Mouse (Mus musculus) MEL (cell line): ENCODE measurements at regions not wholly inside any gene's neighbourhood (a gene's known extent, or its start where the extent isn't known, plus 50 kb on each side); places are given as distances from the start of the nearest gene placed in this dataset.

Experiments
- DNase-seq: peaks from one replicate; pipeline ENCODE4 v3.0.0; 2011; ENCODE audit warnings: low read depth, low spot score
- H3K27ac ChIP-seq: 2 replicates; pipeline ENCODE4 v1.5.1; 2012; ENCODE audit warnings: low read depth, mild to moderate bottlenecking, control low read depth, low read length, moderate library complexity; ENCODE audit not compliant: control insufficient read depth
- H3K27me3 ChIP-seq, 2 experiments: fragments of 150-350 bp in 1 of 2; sonication (generic) in 1 of 2; 2 replicates each; pipeline ENCODE4 v1.6.1; 2012; ENCODE audit warnings: low read length in 2 of 2, mild to moderate bottlenecking in 2 of 2, improper control_type of control experiment in 1 of 2, moderate library complexity in 1 of 2; ENCODE audit not compliant: insufficient read depth in 2 of 2, control insufficient read depth in 1 of 2
- H3K36me3 ChIP-seq, 2 experiments: 2 replicates each; pipeline ENCODE4 v1.6.1; 2012 to 2014; ENCODE audit warnings: low read length in 2 of 2, improper control_type of control experiment in 1 of 2, inconsistent platforms in 1 of 2, mild to moderate bottlenecking in 1 of 2; ENCODE audit not compliant: insufficient read depth in 2 of 2, control insufficient read depth in 1 of 2
- H3K4me1 ChIP-seq, 2 experiments: fragments of 150-350 bp in 1 of 2; sonication (generic) in 1 of 2; 2 replicates each; pipeline ENCODE4 v1.6.1; 2012; ENCODE audit warnings: low read length in 2 of 2, improper control_type of control experiment in 1 of 2, mild to moderate bottlenecking in 1 of 2; ENCODE audit not compliant: insufficient read depth in 2 of 2, control insufficient read depth in 1 of 2
- H3K4me3 ChIP-seq, 2 experiments: fragments of 150-350 bp in 1 of 2; sonication (generic) in 1 of 2; 2 replicates each; pipeline ENCODE4 v1.5.1; 2012; ENCODE audit warnings: low read depth in 2 of 2, low read length in 2 of 2, mild to moderate bottlenecking in 2 of 2, moderate library complexity in 2 of 2, control low read depth in 1 of 2, improper control_type of control experiment in 1 of 2; ENCODE audit not compliant: control insufficient read depth in 1 of 2, insufficient read depth in 1 of 2
- H3K79me2 ChIP-seq: 2 replicates; pipeline ENCODE4 v1.6.1; 2012; ENCODE audit warnings: mild to moderate bottlenecking, low read length, moderate library complexity; ENCODE audit not compliant: control insufficient read depth, poor library complexity, insufficient read depth
- H3K9ac ChIP-seq: 2 replicates; pipeline ENCODE4 v1.6.1; 2012; ENCODE audit warnings: low read depth, mild to moderate bottlenecking, control low read depth, low read length, moderate library complexity; ENCODE audit not compliant: control insufficient read depth, poor library complexity, severe bottlenecking
- H3K9me3 ChIP-seq: fragments of 150-350 bp; sonication (generic); replicated peaks from 2 replicates; pipeline ENCODE4 v1.6.1; 2012; ENCODE audit warnings: mild to moderate bottlenecking, low read length, improper control_type of control experiment, moderate library complexity; ENCODE audit not compliant: insufficient read depth
- BHLHE40 ChIP-seq: IDR thresholded peaks from 2 replicates; pipeline ENCODE4 v1.6.1; 2012; ENCODE audit warnings: low read depth, mild to moderate bottlenecking, inconsistent platforms, low read length, improper control_type of control experiment, borderline replicate concordance
- CTCF ChIP-seq, 3 experiments: IDR thresholded peaks in 2 of 3; conservative IDR thresholded peaks in 1 of 3; 2 replicates each; pipeline ENCODE4 v1.5.1; 2011 to 2012; ENCODE audit warnings: low read length in 3 of 3, low read depth in 2 of 3, mild to moderate bottlenecking in 2 of 3, improper control_type of control experiment in 1 of 3, inconsistent platforms in 1 of 3, mixed read lengths in 1 of 3, moderate library complexity in 1 of 3; ENCODE audit not compliant: control insufficient read depth in 1 of 3, insufficient read depth in 1 of 3, poor library complexity in 1 of 3, severe bottlenecking in 1 of 3
- EP300 ChIP-seq, 2 experiments: IDR thresholded peaks; 2 replicates each; pipeline ENCODE4 v1.6.1; 2011; ENCODE audit warnings: improper control_type of control experiment in 2 of 2, low read length in 2 of 2, low read depth in 1 of 2, mild to moderate bottlenecking in 1 of 2
- GABPA ChIP-seq: IDR thresholded peaks from 2 replicates; pipeline ENCODE4 v1.6.1; 2012; ENCODE audit warnings: low read depth, mild to moderate bottlenecking, inconsistent platforms, low read length, improper control_type of control experiment, moderate library complexity
- GATA1 ChIP-seq: IDR thresholded peaks from 2 replicates; pipeline ENCODE4 v1.6.1; 2011; ENCODE audit warnings: low read depth, low read length, improper control_type of control experiment
- HCFC1 ChIP-seq: IDR thresholded peaks from 2 replicates; pipeline ENCODE4 v1.6.1; 2012; ENCODE audit warnings: low read depth, mild to moderate bottlenecking, inconsistent platforms, low read length, improper control_type of control experiment, moderate library complexity
- JUND ChIP-seq: IDR thresholded peaks from 2 replicates; pipeline ENCODE4 v1.6.1; 2011; ENCODE audit warnings: low read depth, mild to moderate bottlenecking, improper control_type of control experiment, low read length
- MEF2A ChIP-seq: IDR thresholded peaks from 2 replicates; pipeline ENCODE4 v1.6.1; 2014; ENCODE audit warnings: low read depth, mild to moderate bottlenecking, inconsistent platforms, low read length, improper control_type of control experiment; ENCODE audit not compliant: poor library complexity, insufficient replicate concordance, severe bottlenecking; ENCODE audit errors: extremely low read depth
- MYB ChIP-seq: IDR thresholded peaks from 2 replicates; pipeline ENCODE4 v1.6.1; 2011; ENCODE audit warnings: mild to moderate bottlenecking, low read depth, low read length, improper control_type of control experiment
- NRF1 ChIP-seq: IDR thresholded peaks from 2 replicates; pipeline ENCODE4 v1.6.1; 2014; ENCODE audit warnings: low read depth, mild to moderate bottlenecking, inconsistent platforms, low read length, improper control_type of control experiment, moderate library complexity; ENCODE audit not compliant: poor library complexity, insufficient read depth, severe bottlenecking
- POLR2A ChIP-seq, 2 experiments: IDR thresholded peaks; 2 replicates each; pipeline ENCODE4 v1.6.1; 2011 to 2012; ENCODE audit warnings: low read length in 2 of 2, mild to moderate bottlenecking in 2 of 2, control low read depth in 1 of 2, improper control_type of control experiment in 1 of 2, low read depth in 1 of 2, moderate library complexity in 1 of 2; ENCODE audit not compliant: control insufficient read depth in 1 of 2, insufficient read depth in 1 of 2, poor library complexity in 1 of 2
- POLR2AphosphoS2 ChIP-seq: IDR thresholded peaks from 2 replicates; pipeline ENCODE4 v1.6.1; 2011; ENCODE audit warnings: low read length, improper control_type of control experiment
- POLR2AphosphoS5 ChIP-seq: IDR thresholded peaks from 2 replicates; pipeline ENCODE4 v1.6.1; 2012; ENCODE audit warnings: low read depth, borderline replicate concordance, mild to moderate bottlenecking, inconsistent platforms, low read length, moderate library complexity, mixed read lengths
- RCOR1 ChIP-seq: IDR thresholded peaks from 2 replicates; pipeline ENCODE4 v1.6.1; 2012; ENCODE audit warnings: low read depth, mild to moderate bottlenecking, inconsistent platforms, low read length, improper control_type of control experiment
- SMC3 ChIP-seq: IDR thresholded peaks from 2 replicates; pipeline ENCODE4 v1.6.1; 2011; ENCODE audit warnings: low read depth, low read length, improper control_type of control experiment
- TAL1 ChIP-seq: IDR thresholded peaks from 2 replicates; pipeline ENCODE4 v1.6.1; 2012; ENCODE audit warnings: mild to moderate bottlenecking, inconsistent platforms, low read length, moderate library complexity, mixed read lengths
- TBP ChIP-seq: IDR thresholded peaks from 2 replicates; pipeline ENCODE4 v1.8.0; 2011; ENCODE audit warnings: low read depth, low read length, improper control_type of control experiment
- UBTF ChIP-seq: IDR thresholded peaks from 2 replicates; pipeline ENCODE4 v1.6.1; 2012; ENCODE audit warnings: low read depth, mild to moderate bottlenecking, inconsistent platforms, low read length, improper control_type of control experiment, moderate library complexity, borderline replicate concordance; ENCODE audit not compliant: insufficient read depth
- USF1 ChIP-seq: IDR thresholded peaks from 2 replicates; pipeline ENCODE4 v1.6.1; 2014; ENCODE audit warnings: low read depth, mild to moderate bottlenecking, inconsistent platforms, low read length, improper control_type of control experiment, moderate library complexity
- USF2 ChIP-seq, 2 experiments: IDR thresholded peaks; 2 replicates each; pipeline ENCODE4 v1.6.1; 2011 to 2012; ENCODE audit warnings: improper control_type of control experiment in 2 of 2, low read length in 2 of 2, borderline replicate concordance in 1 of 2, inconsistent platforms in 1 of 2, low read depth in 1 of 2, mild to moderate bottlenecking in 1 of 2; ENCODE audit not compliant: insufficient read depth in 1 of 2
- ZMIZ1 ChIP-seq: IDR thresholded peaks from 2 replicates; pipeline ENCODE4 v1.6.1; 2012; ENCODE audit warnings: low read depth, mild to moderate bottlenecking, inconsistent platforms, low read length, improper control_type of control experiment, moderate library complexity

DNA sequence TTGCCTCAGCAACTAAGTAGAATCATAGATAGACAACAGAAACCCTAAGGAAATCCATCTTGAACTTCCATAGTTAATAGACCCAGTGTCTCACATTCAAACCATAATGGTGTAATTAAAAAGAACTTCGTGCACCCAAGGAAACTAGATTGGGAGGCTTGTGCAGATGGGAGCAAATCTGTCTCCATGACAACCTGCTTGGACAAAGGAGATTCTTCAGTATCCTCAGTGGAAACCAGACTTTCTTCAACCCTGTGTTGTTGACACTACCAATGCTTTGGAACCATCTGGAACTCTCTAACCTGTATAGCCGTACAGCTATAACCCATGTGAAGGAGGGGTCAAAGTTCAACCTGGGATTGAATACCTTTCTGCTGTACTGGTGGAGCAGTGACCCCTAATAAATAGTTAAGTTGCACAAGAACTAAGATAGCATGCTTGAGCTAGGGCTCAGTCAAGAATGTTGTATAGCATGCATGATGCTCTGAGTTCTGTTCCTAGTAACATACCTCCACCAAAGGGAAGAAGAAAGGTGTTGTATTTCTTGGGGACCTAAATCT lies 64.2 kb upstream of the Otud4 start:
- Histone ChIP-seq H3K4me1 (no peaks in the 10 kb centered on the region), H3K9me3 (no peaks in the 10 kb centered on the region), H3K4me3 (no peak overlapping the region), H3K36me3 (no peaks in the 10 kb centered on the region), H3K9ac (no peak overlapping the region), H3K27ac (no peak overlapping the region), H3K27me3 (peaks cover 2% of the 10 kb centered on the region in 2 experiments; a peak in 1 of 4 replicates), H3K79me2 (no peaks in the 10 kb centered on the region)
- DNase-seq: no peak
- TF ChIP-seq USF2 (IDR thresholded peaks at IDR 0.05; ENCODE audit: borderline replicate concordance in 1 of 2, insufficient read depth in 1 of 2, low read depth in 1 of 2, low read length in 2 of 2) (no peak), TAL1 (no peak), USF1 (no peak), SMC3 (no peak), POLR2AphosphoS2 (no peak), POLR2A (IDR thresholded peaks at IDR 0.05; ENCODE audit: control insufficient read depth in 1 of 2, insufficient read depth in 1 of 2, low read depth in 1 of 2, low read length in 2 of 2, poor library complexity in 1 of 2) (no peak), CTCF (IDR thresholded peaks at IDR 0.05 in 2 of 3, conservative IDR thresholded peaks at IDR 0.05 in 1 of 3; ENCODE audit: control insufficient read depth in 1 of 3, insufficient read depth in 1 of 3, low read depth in 2 of 3, low read length in 3 of 3, poor library complexity in 1 of 3, severe bottlenecking in 1 of 3) (no peak), ZMIZ1 (no peak), NRF1 (no peak), POLR2AphosphoS5 (no peak), MYB (no peak), BHLHE40 (no peak), JUND (no peak), EP300 (IDR thresholded peaks at IDR 0.05; ENCODE audit: low read depth in 1 of 2, low read length in 2 of 2) (no peak), MEF2A (no peak), HCFC1 (no peak), GATA1 (no peak), TBP (no peak), GABPA (no peak), UBTF (no peak)

DNA sequence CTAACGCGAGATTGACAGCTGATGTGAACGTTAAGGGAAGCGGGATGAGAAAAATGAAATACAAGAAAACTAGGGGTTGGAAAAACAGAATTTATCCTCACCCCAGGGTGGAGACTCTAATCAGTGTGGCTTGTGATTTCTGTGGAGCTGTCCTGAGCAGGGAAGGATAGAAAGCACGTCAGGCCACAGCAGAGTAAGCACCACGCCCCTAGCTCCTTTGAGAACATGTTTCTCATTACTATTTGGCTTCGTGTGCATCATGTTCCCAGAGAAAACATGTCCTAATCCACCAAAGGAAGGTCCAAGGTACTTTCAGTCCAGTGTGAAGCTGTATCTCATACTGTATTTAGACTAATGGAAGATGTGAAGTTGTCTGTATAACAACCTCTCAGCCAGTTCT lies 65.9 kb upstream of the Otud4 start:
- Histone ChIP-seq H3K79me2 (no peaks in the 10 kb centered on the region), H3K27ac (no peak overlapping the region), H3K9me3 (no peaks in the 10 kb centered on the region), H3K27me3 (peaks cover 0 to 2% of the 10 kb centered on the region in 2 experiments; a peak in 1 of 4 replicates), H3K4me1 (no peaks in the 10 kb centered on the region), H3K4me3 (no peak overlapping the region), H3K36me3 (no peaks in the 10 kb centered on the region), H3K9ac (no peak overlapping the region)
- no peak for DNase-seq
- TF ChIP-seq USF1: no peak
- no peak for TF ChIP-seq TBP
- TF ChIP-seq JUND: no peak
- no peak for TF ChIP-seq RCOR1
- TF ChIP-seq CTCF (IDR thresholded peaks at IDR 0.05 in 2 of 3, conservative IDR thresholded peaks at IDR 0.05 in 1 of 3; ENCODE audit: control insufficient read depth in 1 of 3, insufficient read depth in 1 of 3, low read depth in 2 of 3, low read length in 3 of 3, poor library complexity in 1 of 3, severe bottlenecking in 1 of 3): no peak
- no peak for TF ChIP-seq POLR2AphosphoS5
- TF ChIP-seq EP300 (IDR thresholded peaks at IDR 0.05; ENCODE audit: low read depth in 1 of 2, low read length in 2 of 2): no peak
- TF ChIP-seq POLR2A (IDR thresholded peaks at IDR 0.05; ENCODE audit: control insufficient read depth in 1 of 2, insufficient read depth in 1 of 2, low read depth in 1 of 2, low read length in 2 of 2, poor library complexity in 1 of 2): no peak
